Mouse (Mus musculus) cerebellum, postnatal 10 days (tissue): ENCODE measurements at regions not wholly inside any gene's neighbourhood (a gene's known extent, or its start where the extent isn't known, plus 50 kb on each side); places are given as distances from the start of the nearest gene placed in this dataset.
A peak's percentile ranks its signal among the peaks of the same experiment; 100 is the strongest.

Experiments
- DNase-seq, 2 experiments: peaks; one replicate each; pipeline ENCODE4 v3.0.0; 2021; ENCODE audit warnings: mixed read lengths in 2 of 2

- peak in 1 of 2 experiments; percentile 2 for DNase-seq
These were observed 551.2 kb downstream of the Tlr4 start for GRCm38 (mm10) chr4:67378632-67379031.

- no peak for DNase-seq
These were observed 560.5 kb downstream of the Tlr4 start for GRCm38 (mm10) chr4:67387834-67388233.

- peak; percentile 2 to 3 for DNase-seq
These were observed 575.6 kb downstream of the Tlr4 start for GRCm38 (mm10) chr4:67402977-67403376.

- DNase-seq: no peak
These were observed 596.7 kb downstream of the Tlr4 start for GRCm38 (mm10) chr4:67424064-67424463.

GRCm38 (mm10) chr4:67425712-67426111, 598.3 kb downstream of the Tlr4 start:
- DNase-seq: no peak

GRCm38 (mm10) chr4:67447835-67448234, 620.5 kb downstream of the Tlr4 start:
- DNase-seq: no peak

- peak in 1 of 2 experiments; percentile 61 for DNase-seq
These were observed 632.5 kb downstream of the Tlr4 start for GRCm38 (mm10) chr4:67459871-67460270.

- no peak for DNase-seq
These were observed 645.6 kb downstream of the Tlr4 start for GRCm38 (mm10) chr4:67473034-67473433.

- peak; percentile 75 to 79 for DNase-seq
These were observed 650.0 kb downstream of the Tlr4 start for GRCm38 (mm10) chr4:67477264-67477845.

GRCm38 (mm10) chr4:67478081-67478480, 650.7 kb downstream of the Tlr4 start:
- DNase-seq: peak; percentile 10 to 21

GRCm38 (mm10) chr4:67522235-67522634, 694.9 kb downstream of the Tlr4 start:
- DNase-seq: peak; percentile 82 to 87

- peak in 1 of 2 experiments; percentile 15 for DNase-seq
These were observed 695.8 kb downstream of the Tlr4 start for GRCm38 (mm10) chr4:67523158-67523557.

GRCm38 (mm10) chr4:67529586-67529985, 702.2 kb downstream of the Tlr4 start:
- DNase-seq: peak in 1 of 2 experiments; percentile 18

GRCm38 (mm10) chr4:67539466-67539865, 712.1 kb downstream of the Tlr4 start:
- no peak for DNase-seq

GRCm38 (mm10) chr4:67546013-67546412, 718.6 kb downstream of the Tlr4 start:
- no peak for DNase-seq

GRCm38 (mm10) chr4:67547957-67548356, 720.6 kb downstream of the Tlr4 start:
- peak; percentile 84 to 86 for DNase-seq

GRCm38 (mm10) chr4:67553511-67553910, 726.1 kb downstream of the Tlr4 start:
- DNase-seq: no peak

GRCm38 (mm10) chr4:67574816-67575215, 747.4 kb downstream of the Tlr4 start:
- DNase-seq: no peak

GRCm38 (mm10) chr4:67589501-67589900, 762.1 kb downstream of the Tlr4 start:
- peak; percentile 44 to 67 for DNase-seq

GRCm38 (mm10) chr4:67589976-67590727, 762.8 kb downstream of the Tlr4 start:
- peak; percentile 91 to 92 for DNase-seq

GRCm38 (mm10) chr4:67607166-67607565, 779.8 kb downstream of the Tlr4 start:
- DNase-seq: peak; percentile 55 to 67

GRCm38 (mm10) chr4:67614486-67615067, 787.2 kb downstream of the Tlr4 start:
- peak; percentile 21 to 38 for DNase-seq

GRCm38 (mm10) chr4:67626641-67627040, 799.3 kb downstream of the Tlr4 start:
- DNase-seq: no peak

GRCm38 (mm10) chr4:67646090-67646489, 818.7 kb downstream of the Tlr4 start:
- DNase-seq: peak; percentile 18 to 35
